Mouse (Mus musculus): ENCODE measurements around the gene Serac1. TPM values are rescaled to one million over a fixed set of nuclear protein-coding genes. Genes with fewer than 3 reads are reported as not detected.

The Serac1 gene
- total RNA-seq (2021): 10 to 100 TPM; 17.1 to 18.7 TPM

- intact Hi-C loops (cut with DNase I): no loop called here
- peak; percentile 98 to 99 for DNase-seq (ENCODE audit: low spot score in 2 of 2)
These were observed at the start of gene Serac1, which contains the start of gene Gtf2h5 for GRCm38 (mm10) chr17:6079287-6080122. Gene Serac1, minus strand, starts transcription at chr17:6079741. Gene Gtf2h5, plus strand, starts transcription at chr17:6079786.

GRCm38 (mm10) chr17:6128039-6128438, 48.5 kb upstream of the Serac1 start:
- DNase-seq (ENCODE audit: low spot score in 2 of 2): no peak
- intact Hi-C loops (cut with DNase I): loop anchor here (5.0 kb wide), 1 partner anchor 54 kb away; no protein-coding TSS in a partner anchor

GRCm38 (mm10) chr17:6125441-6125840, 45.9 kb upstream of the Serac1 start:
- DNase-seq (ENCODE audit: low spot score in 2 of 2): no peak
- intact Hi-C loops (cut with DNase I): loop anchor here (5.0 kb wide), 1 partner anchor 57 kb away; no protein-coding TSS in a partner anchor

GRCm38 (mm10) chr17:6123776-6124175, 44.2 kb upstream of the Serac1 start:
- peak in 1 of 2 experiments; percentile 40 for DNase-seq (ENCODE audit: low spot score in 2 of 2)
- intact Hi-C loops (cut with DNase I): no loop called here

- intact Hi-C loops (cut with DNase I): no loop called here
- no peak for DNase-seq (ENCODE audit: low spot score in 2 of 2)
These were observed 39.3 kb upstream of the Serac1 start for GRCm38 (mm10) chr17:6118861-6119260.

GRCm38 (mm10) chr17:6117917-6118316, 38.4 kb upstream of the Serac1 start:
- no peak for DNase-seq (ENCODE audit: low spot score in 2 of 2)
- intact Hi-C loops (cut with DNase I): no loop called here

- no peak for DNase-seq (ENCODE audit: low spot score in 2 of 2)
- intact Hi-C loops (cut with DNase I): no loop called here
These were observed 37.7 kb upstream of the Serac1 start for GRCm38 (mm10) chr17:6117148-6117725.

GRCm38 (mm10) chr17:6115085-6115484, 35.5 kb upstream of the Serac1 start:
- intact Hi-C loops (cut with DNase I): no loop called here

GRCm38 (mm10) chr17:6113653-6114052, 34.1 kb upstream of the Serac1 start:
- no peak for DNase-seq (ENCODE audit: low spot score in 2 of 2)
- intact Hi-C loops (cut with DNase I): no loop called here

More at GRCm38 (mm10) chr17:6115085-6115484, 35.5 kb upstream of the Serac1 start:
- no peak for DNase-seq (ENCODE audit: low spot score in 2 of 2)

GRCm38 (mm10) chr17:6110956-6111355, 31.4 kb upstream of the Serac1 start:
- intact Hi-C loops (cut with DNase I): no loop called here
- peak in 1 of 2 experiments; percentile 28 for DNase-seq (ENCODE audit: low spot score in 2 of 2)

- no peak for DNase-seq (ENCODE audit: low spot score in 2 of 2)
- intact Hi-C loops (cut with DNase I): loop anchor here (5.0 to 10.0 kb wide), 2 partner anchors 74 to 107 kb away; no protein-coding TSS in a partner anchor
These were observed 28.6 kb upstream of the Serac1 start for GRCm38 (mm10) chr17:6108175-6108574.

- peak; percentile 48 to 51 for DNase-seq (ENCODE audit: low spot score in 2 of 2)
- intact Hi-C loops (cut with DNase I): loop anchor here (5.0 to 10.0 kb wide), 2 partner anchors 75 to 108 kb away; no protein-coding TSS in a partner anchor
These were observed 27.6 kb upstream of the Serac1 start for GRCm38 (mm10) chr17:6107015-6107601.

- peak; percentile 88 to 91 for DNase-seq (ENCODE audit: low spot score in 2 of 2)
- intact Hi-C loops (cut with DNase I): loop anchor here (5.0 to 10.0 kb wide), 2 partner anchors 76 to 108 kb away; no protein-coding TSS in a partner anchor
These were observed 26.9 kb upstream of the Serac1 start, which contains the start of gene Tulp4 for GRCm38 (mm10) chr17:6106361-6107014. Gene Tulp4, plus strand, starts transcription at chr17:6106437.

- DNase-seq (ENCODE audit: low spot score in 2 of 2): no peak
- intact Hi-C loops (cut with DNase I): loop anchor here (10.0 kb wide), 1 partner anchor 111 kb away; no protein-coding TSS in a partner anchor
These were observed 24.0 kb upstream of the Serac1 start for GRCm38 (mm10) chr17:6103566-6103965.

GRCm38 (mm10) chr17:6102287-6102686, 22.7 kb upstream of the Serac1 start:
- no peak for DNase-seq (ENCODE audit: low spot score in 2 of 2)
- intact Hi-C loops (cut with DNase I): loop anchor here (10.0 kb wide), 1 partner anchor 113 kb away; no protein-coding TSS in a partner anchor

- intact Hi-C loops (cut with DNase I): no loop called here
These were observed 18.3 kb upstream of the Serac1 start for GRCm38 (mm10) chr17:6097884-6098283.

GRCm38 (mm10) chr17:6095579-6095978, 16.0 kb upstream of the Serac1 start:
- intact Hi-C loops (cut with DNase I): no loop called here
- DNase-seq (ENCODE audit: low spot score in 2 of 2): no peak

More at GRCm38 (mm10) chr17:6097884-6098283, 18.3 kb upstream of the Serac1 start:
- DNase-seq (ENCODE audit: low spot score in 2 of 2): peak; percentile 55 to 62

GRCm38 (mm10) chr17:6091604-6092003, 12.1 kb upstream of the Serac1 start:
- intact Hi-C loops (cut with DNase I): no loop called here
- no peak for DNase-seq (ENCODE audit: low spot score in 2 of 2)

GRCm38 (mm10) chr17:6083323-6083890, 3.9 kb upstream of the Serac1 start:
- intact Hi-C loops (cut with DNase I): no loop called here
- no peak for DNase-seq (ENCODE audit: low spot score in 2 of 2)
